Mouse (Mus musculus) retina, postnatal 1 day (tissue): Measurements from ENCODE around the gene Prlh.

Experiments
- DNase-seq: peaks from one replicate; pipeline ENCODE4 v3.0.0-alpha.2; 2012

Prlh gene

GRCm38 (mm10) chr1:91001871-91002539 is 49.1 kb downstream of the Prlh start:
- no peak for DNase-seq

- no peak for DNase-seq
These were observed 49.7 kb downstream of the Prlh start for GRCm38 (mm10) chr1:91002641-91003040.
